Mouse (Mus musculus) G1E (cell line): ENCODE data around the gene Col28a1.

Experiments used
- CTCF ChIP-seq: IDR thresholded peaks from 2 replicates; pipeline ENCODE4 v1.5.1; 2012; ENCODE audit warnings: low read depth, low read length, inconsistent platforms, mixed read lengths
- POLR2AphosphoS5 ChIP-seq: IDR thresholded peaks from 2 replicates; pipeline ENCODE4 v1.6.1; 2012; ENCODE audit warnings: low read depth, low read length, inconsistent platforms; ENCODE audit not compliant: insufficient replicate concordance
- TAL1 ChIP-seq: conservative IDR thresholded peaks from 2 replicates; pipeline ENCODE4 v1.6.1; 2012; ENCODE audit warnings: low read depth, low read length, inconsistent platforms, mixed read lengths

GRCm38 (mm10) chr6:8077572-8078146 is 114.8 kb downstream of the Col28a1 start:
- TF ChIP-seq CTCF (no peak), TAL1 (no peak), POLR2AphosphoS5 (no peak)
